Mouse (Mus musculus) cortical plate, adult 2 months (tissue): ENCODE results near the gene Ptprn2. TPM values are rescaled to one million over a fixed set of nuclear protein-coding genes. Genes with fewer than 3 reads are reported as not detected.

ENCODE experiments used
- H3K27ac ChIP-seq: fragments of 200-500 bp; 2 replicates; pipeline ENCODE4 v1.5.1; 2012; ENCODE audit warnings: low read length, control low read depth, inconsistent platforms; ENCODE audit not compliant: insufficient read depth
- H3K4me1 ChIP-seq: fragments of 200-500 bp; 2 replicates; pipeline ENCODE4 v1.6.1; 2011; ENCODE audit warnings: low read length; ENCODE audit not compliant: control insufficient read depth, insufficient read depth
- H3K4me3 ChIP-seq: fragments of 200-500 bp; 2 replicates; pipeline ENCODE4 v1.5.1; 2011; ENCODE audit warnings: mild to moderate bottlenecking, low read length, control low read depth; ENCODE audit not compliant: insufficient read depth
- CTCF ChIP-seq: fragments of 200-500 bp; IDR thresholded peaks from 2 replicates; pipeline ENCODE4 v1.5.1; 2011; ENCODE audit warnings: mild to moderate bottlenecking, control low read depth, low read length; ENCODE audit not compliant: insufficient read depth; ENCODE audit errors: extremely low read depth
- POLR2A ChIP-seq: fragments of 200-500 bp; IDR thresholded peaks from 2 replicates; pipeline ENCODE4 v1.6.1; 2011; ENCODE audit warnings: mild to moderate bottlenecking, low read length, control low read depth; ENCODE audit not compliant: insufficient read depth; ENCODE audit errors: extremely low read depth
- polyA plus RNA-seq: library from polyadenylated mRNA; depleted of rRNA; stranded (reverse); fragments of >200 nt; gene quantifications from 2 replicates; pipeline ENCODE4 v1.2.3, GENCODE M21; 2012

Ptprn2 gene
- polyA plus RNA-seq, 1 experiment = 165 TPM

- H3K4me1 ChIP-seq = no peaks in the 10 kb centered on the region
- no peak overlapping the region for H3K4me3 ChIP-seq
- no peak for TF ChIP-seq POLR2A
- TF ChIP-seq CTCF = no peak
- no peak overlapping the region for H3K27ac ChIP-seq
Measured at GRCm38 (mm10) chr12:117245885-117246478, 760.5 kb downstream of the Ptprn2 start.

- no peak for TF ChIP-seq CTCF
- no peak for TF ChIP-seq POLR2A
- H3K27ac ChIP-seq = no peak overlapping the region
- H3K4me3 ChIP-seq = no peak overlapping the region
- H3K4me1 ChIP-seq = peaks cover 5% of the 10 kb centered on the region
Measured at GRCm38 (mm10) chr12:117250465-117250864, 764.9 kb downstream of the Ptprn2 start.

DNA sequence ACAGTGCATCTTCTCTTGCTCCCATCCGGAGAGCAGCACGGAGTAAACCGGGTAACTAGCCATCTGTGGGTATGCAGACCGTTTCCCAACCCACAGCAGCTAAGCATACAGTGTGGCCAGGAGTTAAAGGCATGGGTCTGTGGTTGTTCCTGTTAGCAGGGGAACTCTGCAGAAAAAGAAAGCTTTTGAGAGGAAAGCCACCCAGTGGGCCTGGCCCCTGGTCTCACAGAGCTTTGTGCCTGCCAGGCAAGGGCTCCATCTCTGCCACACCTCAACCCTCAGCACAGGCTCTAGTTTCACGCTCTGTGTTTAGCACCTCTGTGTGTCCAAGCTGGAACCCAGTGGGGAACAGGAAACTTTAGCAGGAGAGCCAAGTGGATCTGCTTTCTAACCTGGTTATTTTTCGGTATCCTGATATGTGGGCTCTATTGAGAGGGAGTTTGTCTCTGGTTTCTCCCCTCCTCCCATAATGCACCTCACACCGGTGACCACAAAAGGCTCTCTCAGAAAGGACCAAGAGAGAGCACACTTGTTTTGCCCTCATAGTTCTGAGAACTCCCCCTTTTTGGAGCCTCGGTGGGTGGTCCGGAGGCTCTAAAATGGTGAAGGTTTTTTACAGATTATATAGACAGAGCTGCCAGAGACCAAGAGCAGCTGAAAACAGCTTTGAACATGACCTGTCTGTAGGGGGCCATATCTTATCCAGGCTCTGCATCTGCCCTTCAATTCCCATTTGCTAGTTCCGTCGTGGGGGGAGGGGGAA is 766.3 kb downstream of the Ptprn2 start:
- TF ChIP-seq CTCF (no peak), POLR2A (no peak)
- Histone ChIP-seq H3K27ac (no peak overlapping the region), H3K4me1 (peaks cover 8% of the 10 kb centered on the region)

GRCm38 (mm10) chr12:117252426-117252779 is 766.9 kb downstream of the Ptprn2 start:
- Histone ChIP-seq H3K27ac (no peak overlapping the region), H3K4me3 (no peak overlapping the region), H3K4me1 (peaks cover 12% of the 10 kb centered on the region)
- TF ChIP-seq POLR2A (no peak), CTCF (no peak)

More for the DNA sequence above, 766.3 kb downstream of the Ptprn2 start:
- H3K4me3 ChIP-seq = no peak overlapping the region

DNA sequence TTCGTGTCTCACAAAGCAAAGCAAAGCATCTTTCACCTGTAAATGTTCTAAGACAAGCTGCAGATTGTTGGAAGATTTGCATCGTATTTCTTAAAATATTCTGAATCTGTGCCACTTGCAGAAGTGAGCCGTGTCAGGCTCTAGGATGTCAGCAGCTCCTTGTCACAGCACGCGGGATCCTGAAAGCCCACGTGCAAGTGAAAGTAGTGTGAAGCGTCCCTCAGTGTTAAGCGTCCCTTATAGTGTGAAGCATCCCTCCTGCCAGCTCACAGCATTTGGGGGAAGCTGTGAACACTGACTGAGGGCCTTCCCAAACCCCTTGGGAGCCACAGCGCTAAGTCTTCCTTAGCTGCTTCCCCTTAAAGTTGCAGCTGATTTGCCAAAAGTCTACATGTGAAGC is 768.8 kb downstream of the Ptprn2 start:
- Histone ChIP-seq H3K4me3 (no peak overlapping the region), H3K27ac (no peak overlapping the region), H3K4me1 (peaks cover 12% of the 10 kb centered on the region)
- TF ChIP-seq POLR2A (no peak), CTCF (no peak)

GRCm38 (mm10) chr12:117255325-117255724 is 769.8 kb downstream of the Ptprn2 start:
- TF ChIP-seq CTCF (no peak), POLR2A (no peak)
- Histone ChIP-seq H3K4me1 (peaks cover 12% of the 10 kb centered on the region), H3K27ac (peak overlapping the region; percentile 1; the same call in 1 of the 2 replicates), H3K4me3 (no peak overlapping the region)

- Histone ChIP-seq H3K4me3 (no peak overlapping the region), H3K4me1 (peaks cover 12% of the 10 kb centered on the region), H3K27ac (no peak overlapping the region)
- TF ChIP-seq POLR2A (no peak), CTCF (no peak)
Measured at GRCm38 (mm10) chr12:117255776-117256342, 770.3 kb downstream of the Ptprn2 start.

DNA sequence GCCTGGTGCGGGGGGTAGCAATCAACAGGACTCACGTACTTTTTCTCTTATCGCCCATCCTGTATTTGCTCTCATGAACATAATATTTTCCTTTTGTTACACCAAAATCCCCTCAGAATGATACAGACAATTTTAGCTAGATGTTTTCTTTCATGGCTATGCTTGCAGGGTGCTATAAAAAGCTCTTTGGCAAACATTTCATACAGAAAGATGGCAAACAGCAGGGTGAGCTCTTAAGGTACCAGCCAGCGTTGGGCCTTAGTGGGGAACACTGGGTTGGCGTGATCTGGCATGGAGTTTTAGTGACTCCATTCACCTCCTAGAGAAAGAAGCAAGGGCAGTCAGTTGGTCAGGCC is 771.3 kb downstream of the Ptprn2 start:
- Histone ChIP-seq H3K4me1 (peaks cover 11% of the 10 kb centered on the region), H3K27ac (0 out of 2 replicates have a peak overlapping the region, but pooled peaks have one; percentile 68), H3K4me3 (no peak overlapping the region)
- TF ChIP-seq CTCF = no peak
- no peak for TF ChIP-seq POLR2A

GRCm38 (mm10) chr12:117257205-117257920 is 771.8 kb downstream of the Ptprn2 start:
- Histone ChIP-seq H3K4me3 (no peak overlapping the region), H3K4me1 (peaks cover 12% of the 10 kb centered on the region), H3K27ac (peak overlapping the region; percentile 68; the same call in 1 of the 2 replicates)
- no peak for TF ChIP-seq POLR2A

DNA sequence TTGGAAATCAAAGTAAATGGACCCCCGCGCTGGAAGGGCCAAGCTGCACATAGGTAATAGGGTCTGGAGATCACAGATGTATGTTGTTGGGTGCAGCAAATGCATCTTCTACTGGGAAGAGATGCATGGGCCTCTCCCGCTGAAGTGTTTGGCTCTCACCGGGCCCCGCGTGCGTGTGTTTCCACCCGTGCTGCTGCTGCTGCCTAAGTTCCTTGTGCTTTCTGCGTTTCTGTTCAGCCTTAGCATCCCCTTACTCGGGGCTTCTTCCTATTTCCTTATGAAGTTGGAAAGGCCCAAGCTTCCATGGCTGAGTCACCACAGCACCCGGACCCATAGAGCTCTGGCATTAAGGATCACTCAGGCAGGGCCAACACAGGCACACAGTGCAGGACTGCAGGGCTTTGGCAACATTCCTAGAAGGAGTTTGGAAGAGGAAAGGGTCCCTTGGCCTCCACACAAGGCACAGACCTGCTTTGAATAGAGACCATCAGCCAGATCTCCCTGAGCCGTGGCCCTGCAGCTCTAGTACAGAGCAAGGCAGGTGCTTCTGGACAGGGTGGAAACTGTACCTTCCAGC is 772.5 kb downstream of the Ptprn2 start:
- H3K4me1 ChIP-seq = peaks cover 14% of the 10 kb centered on the region
- TF ChIP-seq CTCF (no peak), POLR2A (no peak)
- no peak overlapping the region for H3K27ac ChIP-seq
- H3K4me3 ChIP-seq = no peak overlapping the region
